Mouse (Mus musculus) embryonic fibroblast, embryonic 13.5 days (primary cell): Measurements from ENCODE around the gene Krtap3-3. TPM values are rescaled to one million over a fixed set of nuclear protein-coding genes. Genes with fewer than 3 reads are reported as not detected.
"Not testable (repeated sequence)": the region's sequence is repeated elsewhere in the genome, so short reads cannot be mapped to it uniquely, and the experiment has no call there.

Source experiments
- H3K27ac ChIP-seq: 2 replicates; pipeline ENCODE4 v1.5.1; 2012; ENCODE audit warnings: low read length, control low read depth, inconsistent platforms; ENCODE audit not compliant: insufficient read depth
- H3K4me1 ChIP-seq: 2 replicates; pipeline ENCODE4 v1.6.1; 2011; ENCODE audit warnings: low read length; ENCODE audit not compliant: control insufficient read depth, insufficient read depth
- H3K4me3 ChIP-seq: 2 replicates; pipeline ENCODE4 v1.5.1; 2011; ENCODE audit warnings: mild to moderate bottlenecking, control low read depth, low read length; ENCODE audit not compliant: insufficient read depth
- CTCF ChIP-seq: IDR thresholded peaks from 2 replicates; pipeline ENCODE4 v1.5.1; 2011; ENCODE audit warnings: mild to moderate bottlenecking, control low read depth, low read length, moderate library complexity, borderline replicate concordance; ENCODE audit not compliant: insufficient read depth
- POLR2A ChIP-seq: IDR thresholded peaks from 2 replicates; pipeline ENCODE4 v1.6.1; 2011; ENCODE audit warnings: low read depth, mild to moderate bottlenecking, control low read depth, low read length, moderate library complexity
- polyA plus RNA-seq: library from polyadenylated mRNA; stranded (reverse); fragments of >200 nt; gene quantifications from 2 replicates; pipeline ENCODE4 v1.2.4, GENCODE M21; 2011; ENCODE audit warnings: low read depth; ENCODE audit not compliant: missing spikeins, insufficient read length

Krtap3-3 gene
- polyA plus RNA-seq: not detected in 2 replicates

DNA sequence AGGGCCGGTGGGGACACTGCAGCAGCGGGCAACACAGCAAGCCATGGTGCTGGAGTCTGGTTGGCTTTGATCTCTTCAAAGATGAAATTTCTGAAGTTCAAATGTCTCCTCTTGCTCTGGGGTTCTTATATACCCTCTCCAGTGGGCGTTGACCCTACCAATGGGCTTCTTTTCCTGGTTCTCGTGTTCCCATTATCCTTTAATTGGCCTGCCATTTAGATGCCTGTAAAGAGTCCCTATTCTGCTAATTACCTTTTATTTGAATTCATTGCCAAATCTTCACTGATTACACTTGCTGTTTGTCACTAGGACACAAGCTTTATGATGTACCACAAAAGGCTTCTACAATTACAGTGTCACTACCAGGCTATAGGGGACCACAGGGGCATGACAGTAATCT lies at the start of gene Krtap3-3:
Krtap3-3 (minus strand) TSS at position 101 of the 400 bp plus-strand sequence.
- Histone ChIP-seq H3K4me1 (0 out of 2 replicates have a peak, but pooled peaks cover 2% of the 10 kb centered on the region), H3K27ac (no peak within 1 kb of the TSS), H3K4me3 (no peak within 1 kb of the TSS)
- TF ChIP-seq CTCF (no peak), POLR2A (no peak)

- not testable (repeated sequence) for H3K4me1 ChIP-seq, H3K4me3 ChIP-seq, H3K27ac ChIP-seq
These were observed 47.1 kb upstream of the Krtap3-3 start, which contains the start of gene Krtap9-3 for GRCm38 (mm10) chr11:99597742-99598141. Krtap9-3 (minus strand) TSS chr11:99598105.

GRCm38 (mm10) chr11:99590981-99591380 lies 40.3 kb upstream of the Krtap3-3 start, which contains the start of gene Krtap1-3:
Krtap1-3 (minus strand) TSS chr11:99591339.
- Histone ChIP-seq H3K27ac (no peak within 1 kb of the TSS), H3K4me3 (no peak within 1 kb of the TSS), H3K4me1 (peaks cover 7% of the 10 kb centered on the region)
- no peak for TF ChIP-seq POLR2A
- TF ChIP-seq CTCF: no peak

DNA sequence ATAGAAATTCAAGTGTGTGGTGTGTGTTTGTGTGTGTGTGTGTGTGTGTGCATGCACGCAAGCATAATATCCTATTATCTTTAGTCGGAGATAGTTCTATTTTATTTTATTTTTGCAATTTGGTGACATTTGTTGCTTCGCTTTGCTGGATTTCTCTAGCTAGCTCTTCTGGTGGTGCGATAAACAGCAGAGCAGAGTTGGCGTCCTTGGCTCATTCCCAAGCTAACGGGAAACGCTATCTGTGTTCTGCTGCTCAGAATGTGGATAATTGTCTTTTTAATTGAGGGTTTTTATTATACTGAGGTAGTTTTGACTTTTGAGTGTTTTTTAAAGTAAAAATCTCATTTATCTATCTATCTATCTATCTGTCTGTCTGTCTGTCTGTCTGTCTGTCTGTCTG lies 34.4 kb upstream of the Krtap3-3 start:
- Histone ChIP-seq H3K27ac (no peak overlapping the region), H3K4me1 (peaks cover 9% of the 10 kb centered on the region), H3K4me3 (no peak overlapping the region)
- no peak for TF ChIP-seq CTCF
- TF ChIP-seq POLR2A: no peak

DNA sequence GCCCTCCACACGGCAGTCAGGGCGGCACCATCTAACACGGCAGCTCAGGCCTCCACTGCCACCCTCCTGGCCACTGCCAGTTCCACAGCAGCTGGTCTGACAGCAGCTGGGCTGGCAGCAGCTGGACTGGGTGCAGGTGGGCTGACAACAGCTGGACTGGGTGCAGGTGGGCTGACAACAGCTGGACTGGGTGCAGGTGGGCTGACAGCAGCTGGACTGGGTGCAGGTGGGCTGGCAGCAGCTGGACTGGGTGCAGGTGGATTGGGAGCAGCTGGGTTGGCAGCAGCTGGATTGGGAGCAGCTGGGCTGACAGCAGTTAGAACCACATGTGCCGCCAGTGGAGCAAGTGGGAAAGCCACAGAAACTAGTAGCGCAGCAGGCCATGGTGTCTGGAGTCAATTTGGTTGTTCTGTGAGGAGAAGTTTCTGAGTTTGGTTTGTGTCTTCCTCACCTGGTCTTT lies 32.6 kb upstream of the Krtap3-3 start, which contains the start of gene Krtap1-4:
Krtap1-4 (minus strand) TSS at position 410 of the 460 bp plus-strand sequence.
- H3K4me1 ChIP-seq: peaks cover 9% of the 10 kb centered on the region
- H3K4me3 ChIP-seq: no peak within 1 kb of the TSS
- H3K27ac ChIP-seq: no peak within 1 kb of the TSS
- TF ChIP-seq CTCF (no peak), POLR2A (no peak)

GRCm38 (mm10) chr11:99581564-99581963 lies 30.9 kb upstream of the Krtap3-3 start:
- TF ChIP-seq POLR2A: no peak
- no peak for TF ChIP-seq CTCF
- peaks cover 4% of the 10 kb centered on the region for H3K4me1 ChIP-seq
- H3K27ac ChIP-seq: peak overlapping the region; percentile 98
- no peak overlapping the region for H3K4me3 ChIP-seq

DNA sequence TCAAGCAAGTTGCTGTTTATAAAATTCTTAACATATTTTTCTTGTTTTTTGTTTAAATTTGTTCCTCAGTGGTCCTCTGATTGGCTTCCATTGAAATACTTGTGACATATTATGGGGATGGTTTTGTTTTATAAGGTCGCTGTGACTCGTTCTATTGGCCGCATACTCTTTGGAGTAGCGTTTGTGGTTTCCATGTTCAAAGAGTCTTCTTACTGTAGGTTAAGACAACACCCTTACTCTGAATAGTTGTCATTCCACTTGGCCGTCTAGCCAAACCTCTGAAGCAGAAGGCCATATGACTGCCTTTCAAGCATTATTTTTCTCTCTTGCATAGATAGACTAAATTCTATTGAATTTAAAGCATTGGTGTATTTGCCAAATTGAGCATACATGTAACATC lies 30.4 kb upstream of the Krtap3-3 start:
- TF ChIP-seq POLR2A: no peak
- no peak for TF ChIP-seq CTCF
- Histone ChIP-seq H3K4me1 (peaks cover 4% of the 10 kb centered on the region), H3K4me3 (no peak overlapping the region), H3K27ac (peak overlapping the region; percentile 98)

DNA sequence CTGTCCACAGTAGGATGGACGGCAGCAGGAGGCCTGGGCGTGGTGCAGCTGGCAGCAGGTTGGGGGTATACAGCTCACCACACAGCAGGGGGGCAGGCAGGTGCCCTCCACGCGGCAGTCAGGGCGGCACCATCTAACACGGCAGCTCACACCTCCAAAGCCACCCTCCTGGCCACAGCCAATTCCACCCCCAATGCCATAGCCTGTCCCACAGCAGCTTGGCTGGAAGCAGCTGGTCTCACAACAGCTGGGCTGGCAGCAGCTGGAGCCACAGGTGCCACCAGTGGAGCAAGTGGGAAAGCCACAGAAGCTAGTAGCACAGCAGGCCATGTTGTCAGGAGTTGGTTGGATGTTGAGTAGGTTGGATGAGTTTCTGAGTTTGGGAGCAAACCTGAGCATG lies 30.0 kb upstream of the Krtap3-3 start, which contains the start of gene Krtap1-5:
Krtap1-5 (minus strand) TSS at position 381 of the 400 bp plus-strand sequence.
- H3K27ac ChIP-seq: peak within 1 kb of the TSS; percentile 98
- H3K4me1 ChIP-seq: peaks cover 4% of the 10 kb centered on the region
- TF ChIP-seq CTCF: no peak
- TF ChIP-seq POLR2A: no peak
- no peak within 1 kb of the TSS for H3K4me3 ChIP-seq

DNA sequence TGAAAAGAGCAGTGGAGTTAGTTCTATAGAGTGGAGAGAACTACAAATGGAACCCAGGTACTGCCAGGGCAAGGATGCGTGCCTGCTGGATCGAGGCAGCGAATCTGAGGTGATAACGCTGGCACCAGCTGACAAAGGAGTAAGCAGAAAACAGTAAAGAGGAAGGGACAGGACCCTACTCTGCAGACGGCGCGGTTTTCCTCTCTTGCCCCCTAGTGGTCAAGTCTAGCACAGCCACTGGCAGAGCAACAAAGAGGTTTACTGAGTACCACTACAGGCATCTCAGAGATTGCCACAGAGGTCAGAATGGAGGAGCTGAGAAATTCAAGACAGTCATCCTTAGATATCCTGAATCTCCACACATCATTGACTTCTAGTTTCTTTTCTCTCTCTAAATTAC lies 23.4 kb upstream of the Krtap3-3 start:
- TF ChIP-seq POLR2A: no peak
- TF ChIP-seq CTCF: 0 out of 2 replicates have a peak, but pooled peaks have one; percentile 46
- Histone ChIP-seq H3K27ac (no peak overlapping the region), H3K4me3 (no peak overlapping the region), H3K4me1 (peaks cover 2% of the 10 kb centered on the region; the same call in 1 of the 2 replicates)

- Histone ChIP-seq H3K4me1 (peaks cover under 1% of the 10 kb centered on the region; the same call in 1 of the 2 replicates), H3K27ac (peak overlapping the region; percentile 81), H3K4me3 (no peak overlapping the region)
- TF ChIP-seq CTCF (no peak), POLR2A (no peak)
These were observed 22.5 kb upstream of the Krtap3-3 start for GRCm38 (mm10) chr11:99573164-99573563.
